Mouse (Mus musculus) retina, postnatal 1 day (tissue): Measurements from ENCODE around the gene Ptk7.

Source experiments
- DNase-seq: peaks from one replicate; pipeline ENCODE4 v3.0.0-alpha.2; 2012

The Ptk7 gene

DNA sequence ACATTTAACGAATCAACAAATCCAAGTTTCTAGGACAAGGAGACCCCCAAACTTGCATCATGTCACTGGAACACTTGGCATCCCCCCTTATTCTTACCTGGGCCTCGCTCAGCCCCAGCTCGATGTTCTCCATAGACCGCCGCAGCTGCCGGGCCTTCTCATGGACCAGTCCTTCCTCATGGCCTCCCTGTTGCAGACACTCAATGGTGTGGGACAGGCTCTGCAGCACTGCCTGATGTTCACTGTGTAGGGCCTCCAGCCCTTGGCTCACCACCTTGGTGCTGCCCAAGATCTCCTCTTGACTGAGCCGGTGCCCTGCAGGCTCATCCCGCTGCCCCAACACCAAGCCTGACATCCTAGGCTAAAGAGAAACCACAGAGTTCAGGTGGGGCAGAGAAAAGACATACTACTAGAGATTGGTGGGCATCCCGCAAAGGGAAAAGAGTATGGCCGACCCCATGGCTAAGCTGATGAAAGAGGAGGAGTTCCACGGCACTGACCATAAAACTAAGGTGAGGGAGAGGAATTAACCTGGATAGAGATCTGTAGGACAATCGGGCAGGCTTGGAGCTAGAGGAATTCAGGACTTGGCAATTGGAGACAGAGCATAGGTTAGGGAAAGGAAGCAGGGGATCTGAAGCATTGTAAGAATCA is 15.0 kb upstream of the Ptk7 start:
- DNase-seq, result no peak

DNA sequence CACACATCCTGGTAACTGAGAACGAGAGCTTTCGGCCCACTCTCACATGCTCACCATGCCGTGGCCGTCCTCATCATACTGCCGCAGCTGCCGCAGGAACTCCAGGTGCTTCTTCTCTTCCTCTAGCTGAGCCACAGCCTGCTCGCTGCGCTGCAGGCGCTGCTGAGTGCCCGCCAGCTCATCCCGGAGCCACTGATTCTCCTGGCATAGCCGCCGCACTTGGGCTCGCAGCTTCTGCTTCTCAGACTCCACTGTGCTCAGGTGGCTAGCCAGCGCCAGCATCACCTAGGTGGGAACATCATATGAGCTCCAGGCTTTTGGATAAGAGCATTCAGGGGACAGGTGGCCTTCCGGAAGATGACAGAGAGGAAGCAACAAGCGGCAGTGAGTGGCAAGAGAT is 12.8 kb upstream of the Ptk7 start:
- no peak for DNase-seq

DNA sequence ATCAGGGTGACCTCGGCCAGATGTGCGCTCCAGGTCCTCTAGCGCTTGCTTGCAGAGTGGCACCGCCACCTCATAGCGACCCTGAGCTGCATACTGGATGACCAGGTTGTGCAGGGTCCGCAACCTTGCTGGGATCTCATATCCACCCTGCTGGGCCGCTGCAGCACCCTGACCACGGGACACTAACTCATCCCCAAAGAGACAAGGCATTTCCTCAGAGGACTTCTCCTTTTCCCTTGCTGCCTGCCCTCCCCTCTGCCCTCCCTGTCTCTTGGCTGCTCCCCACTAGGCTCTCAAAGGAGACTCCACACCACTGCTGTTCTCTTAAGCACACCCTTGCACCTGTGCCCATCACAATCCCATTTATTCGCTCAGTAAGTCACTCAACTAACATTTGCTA is 10.6 kb upstream of the Ptk7 start:
- DNase-seq, result no peak

DNA sequence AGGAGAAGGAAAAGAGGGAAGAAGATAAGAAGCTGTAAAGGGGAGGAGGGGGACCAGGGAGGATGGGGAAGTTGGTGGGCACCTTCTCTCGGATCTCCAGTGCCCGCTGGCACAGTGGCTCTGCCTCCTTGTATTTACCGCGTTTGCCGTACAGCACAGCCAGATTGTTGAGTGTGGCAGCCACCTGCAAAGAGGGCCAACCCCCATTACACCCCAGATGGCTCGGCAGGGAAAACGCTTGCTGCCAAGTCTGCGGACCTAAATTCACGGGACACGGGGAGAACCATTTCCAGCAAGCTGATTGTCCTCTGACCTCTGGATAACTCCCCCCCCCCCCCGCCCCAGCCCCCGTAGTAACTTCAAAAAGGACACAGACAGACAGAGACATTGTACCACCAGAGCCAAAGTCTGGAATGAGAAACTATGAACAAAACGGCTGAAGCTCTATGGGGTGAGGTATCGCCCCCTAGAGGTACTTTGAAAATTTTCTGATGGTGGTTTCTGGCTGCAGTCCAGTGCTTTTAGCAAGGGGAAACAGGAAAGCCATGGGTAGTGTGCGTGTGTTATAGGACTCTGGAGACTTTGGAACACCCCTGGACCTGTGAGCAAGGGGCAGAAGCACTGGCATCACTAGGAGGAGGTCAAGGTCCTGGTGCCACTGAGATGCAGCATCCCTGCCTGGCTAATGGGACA is 7.7 kb upstream of the Ptk7 start:
- DNase-seq, result peak; percentile 88

DNA sequence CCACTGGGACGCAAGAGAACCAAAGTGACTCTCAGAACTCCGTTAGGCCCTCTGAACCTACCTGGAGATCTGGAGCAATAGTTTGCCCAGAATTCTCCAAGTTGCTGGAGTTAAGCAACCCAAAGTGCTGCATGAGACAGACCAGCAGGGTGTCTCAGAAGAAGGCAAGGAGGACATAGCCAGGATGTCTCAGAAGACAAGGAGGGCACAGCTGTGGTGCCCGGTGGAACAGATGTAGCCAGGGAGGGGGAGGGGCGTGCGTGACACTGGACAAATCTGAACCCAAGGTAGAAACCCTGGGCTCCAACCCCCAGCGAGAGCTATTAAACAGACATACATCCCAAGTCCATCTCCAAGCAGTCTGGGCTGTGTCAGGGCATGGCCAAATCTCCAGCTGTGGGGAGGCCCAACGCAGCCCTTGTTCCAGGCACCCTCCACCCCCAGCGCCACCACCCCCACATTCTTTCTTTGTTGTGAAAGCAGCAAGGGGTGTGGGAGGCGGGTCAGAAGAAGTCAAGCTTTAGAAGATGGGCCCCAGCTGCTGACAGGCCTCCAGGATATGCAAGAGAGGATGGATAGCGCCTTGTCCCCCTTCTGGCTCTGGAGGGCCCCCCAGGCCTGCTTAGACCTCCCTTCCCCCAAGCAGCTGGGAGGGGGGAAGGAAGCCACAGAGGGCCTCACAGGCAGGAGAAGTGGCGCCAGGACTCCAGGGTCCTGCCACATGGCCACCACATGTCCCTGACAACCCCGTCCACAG is 559 bp upstream of the Ptk7 start:
- DNase-seq, result no peak

DNA sequence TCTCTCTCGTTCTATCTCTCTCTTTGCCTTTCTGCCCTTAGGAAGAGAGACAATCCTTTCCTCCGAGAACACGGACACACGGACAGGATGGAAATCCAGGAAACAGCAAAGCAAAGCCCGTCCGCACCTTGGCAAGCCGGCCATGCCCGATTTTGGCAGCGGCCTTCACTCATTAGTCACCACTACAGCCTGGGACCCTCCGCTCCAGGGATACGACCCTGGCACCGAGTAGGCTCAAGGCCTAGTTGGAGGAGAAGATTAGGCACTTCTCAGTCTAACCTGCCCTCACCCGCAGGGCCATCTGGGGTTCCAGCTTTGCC is 873 bp downstream of the Ptk7 start:
- DNase-seq, result no peak

DNA sequence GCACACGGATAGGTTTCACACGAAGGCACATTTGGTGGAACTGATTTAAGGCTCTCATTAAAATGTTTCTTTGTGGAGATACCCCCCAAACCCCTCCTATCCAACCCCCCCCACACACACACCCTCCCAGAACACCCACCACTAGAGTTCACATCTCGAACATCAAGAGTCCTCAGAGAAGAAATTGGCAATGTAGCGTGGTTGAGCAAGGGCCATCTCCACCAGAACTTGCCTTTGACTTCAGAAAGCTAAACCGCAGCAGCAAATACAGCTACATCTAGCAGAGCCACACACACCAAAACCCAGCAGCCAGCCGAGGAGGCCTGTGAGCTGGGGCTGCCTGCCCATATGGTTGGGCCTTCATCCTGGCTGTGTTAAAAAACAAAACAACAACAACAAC is 1.9 kb downstream of the Ptk7 start:
- no peak for DNase-seq

DNA sequence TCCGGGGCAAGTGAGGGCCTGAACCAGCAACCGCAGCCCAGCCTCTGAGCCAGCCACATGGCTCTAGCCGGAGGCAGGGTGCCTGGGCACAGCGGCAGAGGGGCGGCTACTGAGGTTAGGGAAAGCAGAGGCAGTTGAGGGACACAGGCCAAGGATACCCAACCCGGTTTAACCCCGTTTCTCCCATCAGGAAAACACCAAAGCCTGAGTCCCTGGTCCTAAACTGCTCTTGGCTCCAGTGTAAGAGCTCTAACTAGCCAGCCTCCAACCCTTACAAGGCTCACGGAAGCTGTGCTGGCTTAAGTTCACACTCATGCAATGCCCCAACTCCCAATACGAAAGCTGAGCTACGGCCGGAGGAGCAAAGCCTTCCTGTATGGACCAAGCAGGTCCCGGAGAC is 4.7 kb downstream of the Ptk7 start:
- DNase-seq, result no peak

DNA sequence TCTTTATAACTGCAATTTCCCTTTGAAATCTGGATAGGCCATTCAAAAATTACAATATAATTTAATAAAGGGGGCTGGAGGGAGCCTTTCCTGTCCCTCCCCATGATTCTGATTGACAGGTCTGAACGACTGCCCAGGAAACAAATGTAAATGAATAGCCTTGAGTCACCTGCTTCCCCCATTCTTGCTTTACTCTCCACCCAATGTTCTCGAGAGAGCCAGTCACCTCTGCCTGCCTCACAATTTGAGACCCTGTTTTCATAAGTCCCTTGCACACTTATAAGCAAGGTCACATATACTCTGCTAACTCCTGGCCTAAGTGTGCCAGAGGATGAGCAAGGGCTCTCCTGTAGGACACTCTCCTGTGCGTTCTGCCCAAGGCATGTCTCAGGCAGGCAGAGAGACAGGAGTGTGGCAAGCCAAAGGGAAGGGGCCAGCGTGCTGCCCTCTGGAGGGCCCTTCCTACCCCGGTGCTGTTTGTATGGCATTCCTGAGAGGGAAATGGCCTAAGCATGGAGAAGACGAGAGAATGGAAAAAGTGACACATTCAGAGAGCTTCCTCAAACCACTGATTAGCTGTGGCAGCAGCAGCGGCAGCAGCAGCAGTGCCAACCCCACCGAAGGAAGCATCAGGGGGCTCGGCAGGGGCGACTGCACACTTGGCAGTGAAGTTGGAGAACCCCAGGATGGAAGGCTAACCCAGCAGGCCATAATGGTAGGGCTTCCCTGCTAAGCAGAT is 5.3 kb downstream of the Ptk7 start:
- DNase-seq, result no peak

DNA sequence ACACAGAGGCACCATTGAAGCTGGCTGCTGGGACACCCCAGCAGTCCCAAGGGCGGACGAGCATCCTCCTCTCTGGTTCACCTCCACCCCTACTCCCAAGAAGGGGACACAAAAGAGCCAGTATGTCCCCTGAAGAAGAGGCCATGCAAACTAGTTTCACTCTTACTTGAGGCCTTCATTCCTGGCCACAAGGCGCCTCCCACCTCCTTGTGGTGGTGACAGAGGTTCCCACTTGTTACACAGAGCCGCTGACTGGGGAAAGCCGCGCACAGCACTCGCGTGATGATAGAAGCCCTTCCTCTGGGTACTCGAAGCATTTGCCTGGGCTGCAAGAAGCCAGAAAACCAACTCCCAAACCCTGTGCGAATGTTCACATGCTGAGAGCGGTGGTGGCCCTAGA is 7.0 kb downstream of the Ptk7 start:
- no peak for DNase-seq

DNA sequence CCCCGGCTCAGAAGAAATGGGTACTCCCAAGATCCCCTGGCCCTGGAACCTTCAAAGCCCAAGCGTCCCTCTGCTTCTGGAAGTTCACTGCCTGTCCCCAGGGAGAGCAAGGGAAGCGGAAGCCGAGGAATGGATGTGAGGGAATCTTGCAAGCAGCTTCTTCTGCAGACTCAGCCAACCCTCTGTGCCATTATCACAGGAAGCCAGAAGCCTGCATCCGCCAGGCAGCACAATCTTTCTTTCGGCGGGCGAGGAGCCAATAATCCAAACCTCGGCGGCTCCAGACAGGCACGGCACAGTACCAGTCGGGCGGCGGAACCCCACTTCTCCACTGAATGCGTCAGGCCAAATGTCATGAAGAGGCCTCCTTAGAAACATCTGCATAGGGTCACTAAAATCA is 8.0 kb downstream of the Ptk7 start:
- DNase-seq, result no peak

DNA sequence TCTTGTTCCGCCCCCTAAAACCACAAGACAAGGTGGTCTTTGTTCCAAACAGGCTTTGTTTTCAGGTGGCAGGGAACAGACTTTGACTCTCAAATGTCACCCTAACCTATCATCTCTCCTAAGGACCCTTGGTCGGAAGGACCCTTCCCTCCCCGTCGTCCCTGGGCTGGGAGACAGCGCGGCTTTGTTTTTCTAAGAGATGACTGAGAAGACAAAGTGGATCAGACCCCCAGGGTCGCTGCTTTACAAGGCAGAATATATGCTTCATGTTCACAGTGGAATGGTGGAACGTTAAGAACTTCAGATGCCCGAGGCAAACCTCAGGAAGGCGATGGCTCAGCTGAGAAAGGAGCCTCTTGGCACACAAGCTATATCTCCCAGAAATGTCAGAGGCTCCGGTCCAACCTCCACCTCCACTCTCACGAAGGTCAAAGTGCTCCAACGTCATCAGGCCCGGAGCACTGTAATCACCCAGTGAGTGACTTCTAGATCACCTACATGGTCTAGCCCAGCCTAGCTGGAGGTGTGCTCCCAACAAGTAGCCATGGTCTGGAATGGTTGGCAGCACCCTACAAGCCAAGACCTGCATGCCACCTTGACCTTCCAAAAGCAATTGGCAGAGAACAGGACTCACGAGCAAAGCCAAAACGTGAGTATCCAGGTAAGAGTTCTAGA is 9.5 kb downstream of the Ptk7 start:
- DNase-seq, result no peak

DNA sequence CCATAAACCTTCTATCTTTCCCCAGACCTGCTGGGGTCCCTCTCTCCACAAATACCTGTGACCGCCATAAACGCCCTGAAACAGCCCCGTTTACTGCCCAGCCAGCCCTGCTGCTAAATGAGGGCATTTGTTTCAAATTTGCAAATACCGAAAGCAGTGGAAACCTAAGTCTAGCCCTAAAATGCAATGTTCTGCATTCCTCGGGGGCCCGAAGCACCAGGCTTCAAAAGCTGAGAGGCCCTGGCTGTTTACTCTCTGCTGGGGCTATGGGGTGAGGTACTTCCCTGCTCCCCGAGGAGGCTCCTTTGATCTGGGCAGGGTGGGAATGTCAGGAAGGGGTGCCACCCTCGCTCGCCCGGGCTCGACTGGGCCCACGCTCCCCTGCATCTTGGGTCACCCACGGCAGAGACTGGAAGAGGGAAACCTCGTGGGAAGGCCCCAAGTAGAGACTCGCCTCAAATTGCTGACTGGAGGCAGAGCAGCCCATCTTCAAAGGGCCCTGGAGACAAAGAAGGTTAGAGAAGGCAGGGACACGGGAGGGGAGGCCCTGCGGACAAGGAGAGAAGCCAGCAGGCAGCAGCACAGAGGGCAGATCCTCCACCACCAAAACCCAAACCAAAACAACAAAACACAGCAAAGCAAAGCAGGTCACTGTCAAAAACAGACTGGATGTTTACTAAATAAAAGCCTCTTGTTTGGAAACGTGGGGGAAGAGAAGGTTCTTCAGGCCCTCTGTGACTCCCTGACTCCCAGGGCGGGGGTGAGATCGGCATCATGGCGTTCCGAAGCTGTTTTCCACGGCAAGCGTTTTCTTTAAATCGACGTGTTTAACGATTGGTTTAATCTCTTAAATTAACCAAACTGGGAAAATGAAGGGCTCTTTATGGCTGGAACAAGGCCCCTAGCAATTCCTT is 10.3 kb downstream of the Ptk7 start:
- DNase-seq, result peak; percentile 55

DNA sequence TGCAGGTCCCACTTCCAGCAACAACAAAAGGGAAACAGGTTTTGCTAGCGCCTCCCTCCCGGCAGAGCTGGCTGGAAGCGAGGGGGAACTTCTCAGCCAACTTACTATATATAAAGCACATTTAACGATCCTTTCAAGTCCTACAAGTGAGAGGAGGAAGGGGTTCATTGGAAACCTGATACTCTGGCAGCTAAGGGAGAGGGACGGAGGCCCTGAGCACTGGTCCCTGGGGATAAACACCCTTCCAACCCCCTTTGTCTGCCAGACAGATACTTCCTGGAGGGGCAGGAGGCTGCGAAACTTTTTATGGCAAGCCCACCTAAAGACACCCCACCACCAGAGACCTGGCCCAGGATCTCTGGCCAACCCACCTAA is 10.9 kb downstream of the Ptk7 start:
- no peak for DNase-seq

DNA sequence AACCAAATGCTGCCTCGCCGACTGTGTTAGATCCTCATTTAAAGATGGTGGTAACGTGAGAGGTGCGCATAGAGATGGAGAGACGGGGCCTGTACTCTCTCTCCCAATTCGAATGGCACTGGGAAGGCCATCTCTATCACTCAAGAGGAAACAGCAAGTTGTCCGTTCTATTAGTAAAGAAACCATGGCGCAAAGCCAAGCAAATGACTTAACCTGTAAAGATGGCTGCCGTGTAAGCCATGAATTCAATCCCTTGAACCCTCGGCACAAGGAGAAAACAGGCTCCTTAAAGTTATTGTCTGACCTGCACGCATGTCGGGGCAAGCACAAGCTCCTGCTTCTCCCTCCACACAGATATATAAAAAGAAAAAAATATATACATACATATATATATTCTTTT is 11.5 kb downstream of the Ptk7 start:
- no peak for DNase-seq

DNA sequence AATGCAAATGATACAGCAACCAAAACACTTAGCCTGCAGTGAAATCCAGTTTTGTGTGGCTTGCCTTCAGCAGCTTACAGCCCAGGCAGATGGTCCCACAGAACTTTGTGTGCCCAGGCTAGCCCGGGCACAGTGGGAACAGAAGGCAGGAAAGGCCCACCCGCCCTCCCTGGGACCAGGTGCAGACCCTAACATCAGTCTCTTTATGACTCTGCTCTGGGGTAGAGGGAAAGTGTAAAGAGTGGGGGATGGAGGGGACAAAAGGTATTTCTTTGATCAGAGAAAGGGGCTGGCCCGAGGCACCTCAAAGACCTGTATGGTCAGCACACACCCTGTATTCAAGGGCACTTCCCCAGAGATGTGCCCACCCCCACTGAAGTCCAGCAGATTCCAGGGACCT is 16.1 kb downstream of the Ptk7 start:
- DNase-seq, result no peak

DNA sequence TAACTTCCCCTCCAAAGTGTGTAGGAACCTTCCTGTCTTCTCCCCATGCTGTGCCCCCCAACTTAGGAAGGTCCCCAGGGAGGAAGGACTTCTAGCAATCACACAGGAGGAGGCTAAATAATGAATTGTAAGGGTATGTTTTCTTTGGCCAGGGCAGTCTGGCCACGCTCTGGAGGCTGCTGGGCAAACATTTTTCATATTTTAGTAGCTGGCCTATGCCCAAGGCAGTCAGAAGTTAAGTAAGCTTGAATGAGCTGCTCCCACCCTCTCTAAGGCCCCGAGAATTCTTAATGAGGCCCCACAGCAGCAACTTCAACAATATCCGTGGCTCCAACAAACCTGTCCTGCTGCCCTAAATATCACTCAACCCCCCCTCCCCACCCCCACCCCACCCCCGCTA is 16.5 kb downstream of the Ptk7 start:
- no peak for DNase-seq

DNA sequence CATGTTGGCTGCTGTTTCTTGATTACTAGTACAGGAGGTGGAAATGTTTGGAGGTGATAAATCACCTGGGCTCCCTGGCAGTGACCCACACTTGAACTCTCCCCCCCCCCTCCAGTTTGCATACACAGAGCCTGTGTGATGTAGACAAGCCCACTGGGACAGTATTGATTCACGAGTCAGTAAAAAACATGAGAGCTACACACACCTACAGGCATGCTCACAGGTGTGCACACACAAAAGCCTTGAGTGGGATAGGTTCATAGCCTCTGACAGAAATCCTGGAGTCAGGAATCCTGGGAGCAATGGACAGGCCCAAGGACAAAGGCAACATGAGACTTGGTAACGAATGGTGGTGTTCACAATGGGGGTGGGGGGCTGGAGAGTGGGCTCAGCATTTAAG is 17.1 kb downstream of the Ptk7 start:
- DNase-seq, result no peak

DNA sequence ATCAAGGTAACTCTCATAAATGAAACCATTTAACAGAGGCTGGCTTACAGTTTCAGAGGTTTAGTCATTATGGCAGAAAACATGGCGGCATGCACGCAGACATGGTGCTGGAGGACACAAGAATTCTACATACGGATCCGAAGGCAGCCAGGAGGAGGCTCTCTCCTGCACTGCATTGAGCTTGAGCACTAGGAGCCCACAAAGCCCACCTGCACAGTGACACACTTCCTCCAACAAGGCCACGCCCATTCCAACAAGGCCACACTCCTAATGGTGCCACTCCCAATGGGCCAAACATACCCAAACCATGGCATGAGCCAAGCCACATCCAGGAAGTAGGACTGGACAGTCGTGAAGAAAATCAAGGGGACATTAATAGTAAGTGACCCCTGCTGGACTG is 18.0 kb downstream of the Ptk7 start:
- no peak for DNase-seq

DNA sequence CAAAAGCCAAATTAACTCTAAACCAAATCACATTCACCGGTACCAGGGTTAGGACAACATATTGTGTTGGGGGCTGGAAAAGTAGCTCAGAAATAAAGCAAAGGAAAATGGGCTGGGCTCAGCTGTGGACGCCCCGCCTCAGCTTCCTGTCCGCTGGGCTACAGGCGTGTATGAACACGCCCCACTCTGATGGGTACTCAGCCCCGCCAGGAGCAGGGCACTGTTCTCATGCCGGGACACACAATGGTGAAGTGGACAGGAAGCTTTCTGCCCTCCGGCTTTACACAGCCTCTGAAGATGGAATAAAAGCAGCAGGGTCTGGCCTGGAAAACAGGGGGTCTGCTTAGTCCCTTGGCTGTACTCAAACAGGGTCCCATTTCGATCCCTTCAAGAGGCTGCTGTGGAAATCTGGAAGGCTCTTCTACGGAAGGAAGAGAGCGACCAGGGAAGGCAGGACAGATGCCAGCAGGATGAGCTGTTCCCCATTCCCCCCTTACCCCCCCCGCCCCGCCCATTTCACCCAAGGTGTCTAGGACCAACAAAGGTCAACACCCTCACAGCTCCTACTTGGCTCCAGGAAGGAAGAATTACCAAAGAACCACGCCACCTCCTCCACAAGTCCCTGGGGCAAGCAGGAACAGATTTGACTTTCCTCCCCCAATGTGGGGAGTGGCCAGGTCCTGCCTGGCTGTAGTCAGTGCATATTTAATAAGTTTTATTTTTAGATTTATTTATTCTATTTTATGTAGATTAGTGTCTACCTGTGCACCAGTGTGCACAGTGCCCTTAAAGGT is 19.4 kb downstream of the Ptk7 start:
- no peak for DNase-seq

DNA sequence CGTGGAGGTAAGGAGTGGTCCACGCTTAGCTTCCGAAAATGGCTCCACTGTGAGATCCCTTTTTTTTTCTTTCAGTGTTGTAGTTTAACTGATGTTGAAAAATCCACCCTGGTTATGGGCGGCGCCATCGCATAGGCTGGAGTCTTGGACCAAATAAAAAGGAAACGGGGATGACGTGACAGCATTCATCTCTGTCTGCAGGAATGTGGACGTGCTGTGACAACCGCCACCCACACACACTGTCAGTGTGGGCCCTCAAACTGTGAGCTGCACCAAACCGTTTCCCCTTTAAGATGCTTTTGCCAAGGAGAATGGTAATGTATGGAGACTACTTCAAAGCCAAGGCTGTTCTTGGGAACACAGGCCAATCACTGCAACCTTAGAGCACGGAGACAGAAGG is 23.3 kb downstream of the Ptk7 start:
- no peak for DNase-seq
